ENCODE assay signal across 8 mouse cellular contexts in genomic region chr4:122886579-122887254, GRCm38 (mm10). TPM values are rescaled to one million over a fixed set of nuclear protein-coding genes. Genes with fewer than 3 reads are reported as not detected.
DNase-seq lines count a peak whose midpoint lies in the region; ATAC-seq and TF ChIP-seq lines count a peak whose summit lies in the region.

No protein-coding gene starts in this region.

- peak overlapping the region; percentile 89 for H3K9ac ChIP-seq in heart, embryonic 12.5 days
- peak overlapping the region; percentile 89 for H3K9ac ChIP-seq in liver, embryonic 11.5 days (ENCODE audit: low read depth, low read length)

- peak overlapping the region; percentile 81 for H3K4me2 ChIP-seq in heart, embryonic 12.5 days
- H3K4me2 ChIP-seq in liver, embryonic 11.5 days = peak overlapping the region; percentile 92

- ATAC-seq in heart, embryonic 12.5 days (ENCODE audit: insufficient number of reproducible peaks, low FRiP score) = no peak; the same call in 1 of the 2 replicates
- ATAC-seq in CD4-positive, CD25-positive, alpha-beta regulatory T cell, adult 4 months = peak; percentile 10
- peak; percentile 1; the same call in 1 of the 2 replicates for ATAC-seq in erythroid progenitor cell, adult 5-6 weeks (replicated peaks; ENCODE audit: low FRiP score, poor library complexity, severe bottlenecking)
- ATAC-seq in liver, embryonic 11.5 days (replicated peaks; ENCODE audit: low FRiP score) = no peak

- no peak for DNase-seq in heart, postnatal 36 days
- DNase-seq in liver, embryonic 11.5 days (ENCODE audit: low spot score) = peak; percentile 43
- no peak for DNase-seq in right cerebral cortex, postnatal 25 days
- no peak for DNase-seq in thymus, adult 18-20 months

- H3K36me3 ChIP-seq in heart, embryonic 12.5 days = no peaks in the 10 kb centered on the region
- H3K36me3 ChIP-seq in liver, embryonic 11.5 days (ENCODE audit: control insufficient read depth, insufficient read depth, low read length) = no peaks in the 10 kb centered on the region

- TF ChIP-seq POLR2A in olfactory bulb, adult 2 months (IDR thresholded peaks at IDR 0.05; ENCODE audit: insufficient read depth, low read depth, low read length) = no peak

- H3K4me1 ChIP-seq in heart, embryonic 12.5 days (replicated peaks) = peaks cover 39% of the 10 kb centered on the region
- H3K4me1 ChIP-seq in liver, embryonic 11.5 days (replicated peaks; ENCODE audit: control insufficient read depth, insufficient read depth, low read length) = peaks cover 28% of the 10 kb centered on the region
- peaks cover 8% of the 10 kb centered on the region for H3K4me1 ChIP-seq in olfactory bulb, adult 2 months (ENCODE audit: control insufficient read depth, insufficient read depth, low read length)

- peak overlapping the region; percentile 100 for H3K27ac ChIP-seq in heart, embryonic 12.5 days (ENCODE audit: poor library complexity, severe bottlenecking)
- peak overlapping the region; percentile 99 for H3K27ac ChIP-seq in liver, embryonic 11.5 days (ENCODE audit: low read depth, low read length)
- peak overlapping the region; percentile 98 for H3K27ac ChIP-seq in olfactory bulb, adult 2 months (ENCODE audit: insufficient read depth, low read depth, low read length)

- no peaks in the 10 kb centered on the region for H3K9me3 ChIP-seq in heart, embryonic 12.5 days (replicated peaks)
- H3K9me3 ChIP-seq in liver, embryonic 11.5 days (ENCODE audit: control insufficient read depth, low read length) = no peaks in the 10 kb centered on the region

- no peaks in the 10 kb centered on the region for H3K27me3 ChIP-seq in heart, embryonic 12.5 days (replicated peaks)
- H3K27me3 ChIP-seq in liver, embryonic 11.5 days (replicated peaks; ENCODE audit: control insufficient read depth, insufficient read depth, low read length) = no peaks in the 10 kb centered on the region

- TF ChIP-seq CTCF in olfactory bulb, adult 2 months (IDR thresholded peaks at IDR 0.05; ENCODE audit: insufficient read depth, low read depth, low read length) = no peak

- intact Hi-C loops in heart, postnatal 36 days (cut with DNase I) = no loop called here

- H3K4me3 ChIP-seq in heart, embryonic 12.5 days = peak overlapping the region; percentile 81
- H3K4me3 ChIP-seq in liver, embryonic 11.5 days (ENCODE audit: low read depth, low read length) = peak overlapping the region; percentile 89
- peak overlapping the region; percentile 63 for H3K4me3 ChIP-seq in olfactory bulb, adult 2 months (ENCODE audit: insufficient read depth, low read depth, low read length)

- WGBS in heart, embryonic 12.5 days = 8% methylated on average over 19 of the region's 19 CpGs
- 6% methylated on average over 19 of the region's 19 CpGs for WGBS in liver, embryonic 11.5 days
- under 1% methylated on average over 19 of the region's 19 CpGs for WGBS in olfactory bulb, adult 2 months

RNA-seq across cellular contexts. Expression of gene Cap1, which starts 0.9 kb away (rescaled TPM):
- 46.4 and 47.6 TPM in 2 replicates for polyA plus RNA-seq in heart, embryonic 12.5 days (2016; fragmentation: Nextera tagmentation; extraction: Ambion mirVana)
- 10 to 100 TPM; 50.6 to 56.1 TPM for total RNA-seq in heart, postnatal 36 days (2021)
- polyA plus RNA-seq in CD4-positive, CD25-positive, alpha-beta regulatory T cell, adult 4 months (2017; shearing (Covaris generic)) = 100 to 1,000 TPM; 298 to 352 TPM
- total RNA-seq in erythroid progenitor cell, adult 5-6 weeks (2015; ENCODE audit: low replicate concordance) = 80.5 and 81.8 TPM in 2 replicates
- total RNA-seq in erythroid progenitor cell, adult 5-6 weeks (2017; ENCODE audit: low replicate concordance) = 71.2 and 81.2 TPM in 2 replicates
- 52.2 and 56.5 TPM in 2 replicates for polyA plus RNA-seq in liver, embryonic 11.5 days (2014; fragmentation: Nextera tagmentation; extraction: Ambion mirVana)
- polyA plus RNA-seq in olfactory bulb, adult 2 months (2012; ENCODE audit: insufficient read depth, insufficient read length, low replicate concordance, missing spikeins) = 117 TPM in 1 of 2 replicates, not detected in the other

RNA-seq across cellular contexts. Expression of gene Ppt1, which starts 50.7 kb away (rescaled TPM):
- 60.6 and 60.7 TPM in 2 replicates for polyA plus RNA-seq in heart, embryonic 12.5 days (2016; fragmentation: Nextera tagmentation; extraction: Ambion mirVana)
- 10 to 100 TPM; 41.5 to 44.5 TPM for total RNA-seq in heart, postnatal 36 days (2021)
- polyA plus RNA-seq in CD4-positive, CD25-positive, alpha-beta regulatory T cell, adult 4 months (2017; shearing (Covaris generic)) = 100 to 1,000 TPM; 112 to 156 TPM
- total RNA-seq in erythroid progenitor cell, adult 5-6 weeks (2015; ENCODE audit: low replicate concordance) = 15.1 and 39.3 TPM in 2 replicates
- total RNA-seq in erythroid progenitor cell, adult 5-6 weeks (2017; ENCODE audit: low replicate concordance) = 6.9 and 12.6 TPM in 2 replicates
- polyA plus RNA-seq in liver, embryonic 11.5 days (2014; fragmentation: Nextera tagmentation; extraction: Ambion mirVana) = 42.9 and 44.5 TPM in 2 replicates
- polyA plus RNA-seq in olfactory bulb, adult 2 months (2012; ENCODE audit: insufficient read depth, insufficient read length, low replicate concordance, missing spikeins) = 235 TPM in 1 of 2 replicates, not detected in the other

Comparison
In these comparisons a context has a peak if more than half of its experiments do, and no peak if none do; other contexts are left out.
1. ATAC-seq: peak in CD4-positive, CD25-positive, alpha-beta regulatory T cell, adult 4 months (single experiment) and erythroid progenitor cell, adult 5-6 weeks (single experiment); none in heart, embryonic 12.5 days (single experiment) and liver, embryonic 11.5 days (single experiment).
2. Peak in every context shown above with its lines, with median percentiles within 50 percentile points of each other: H3K27ac ChIP-seq and H3K4me3 ChIP-seq.